Mouse (Mus musculus) erythroblast, embryonic 14.5 days (primary cell): ENCODE measurements around the gene Kcnmb4. TPM values are rescaled to one million over a fixed set of nuclear protein-coding genes. Genes with fewer than 3 reads are reported as not detected.

Source experiments
- H3K27me3 ChIP-seq: 2 replicates; pipeline ENCODE4 v1.6.1; 2012; ENCODE audit warnings: inconsistent platforms; ENCODE audit not compliant: control insufficient read depth
- H3K36me3 ChIP-seq: 2 replicates; pipeline ENCODE4 v1.6.1; 2012; ENCODE audit warnings: mild to moderate bottlenecking, inconsistent platforms; ENCODE audit not compliant: control insufficient read depth
- H3K4me1 ChIP-seq: 2 replicates; pipeline ENCODE4 v1.6.1; 2012; ENCODE audit warnings: inconsistent platforms; ENCODE audit not compliant: control insufficient read depth
- H3K4me3 ChIP-seq: replicated peaks from 2 replicates; pipeline ENCODE3; 2012; ENCODE audit warnings: moderate library complexity, mild to moderate bottlenecking, inconsistent platforms
- H3K9me3 ChIP-seq: 2 replicates; pipeline ENCODE4 v1.6.1; 2012; ENCODE audit warnings: low read length, inconsistent platforms, mixed read lengths; ENCODE audit not compliant: control insufficient read depth
- GATA1 ChIP-seq: IDR thresholded peaks from 2 replicates; pipeline ENCODE4 v1.6.1; 2012; ENCODE audit warnings: low read length, inconsistent platforms, mixed read lengths
- TAL1 ChIP-seq: IDR thresholded peaks from 3 replicates; pipeline ENCODE4 v1.6.1; 2012; ENCODE audit warnings: low read length, inconsistent platforms, mixed read lengths
- polyA plus RNA-seq: library from polyadenylated mRNA; stranded (reverse); fragments of >175 nt; gene quantifications from 2 replicates; pipeline ENCODE4 v1.2.3, GENCODE M21; 2012

Kcnmb4 gene
- polyA plus RNA-seq, 1 experiment, result not detected

GRCm38 (mm10) chr10:116418121-116418726, 55.5 kb downstream of the Kcnmb4 start:
- Histone ChIP-seq H3K9me3 (no peaks in the 10 kb centered on the region; the same call in 1 of the 2 replicates), H3K36me3 (no peaks in the 10 kb centered on the region), H3K4me1 (no peaks in the 10 kb centered on the region), H3K27me3 (no peaks in the 10 kb centered on the region), H3K4me3 (no peak overlapping the region)
- TF ChIP-seq TAL1 (no peak), GATA1 (no peak)

GRCm38 (mm10) chr10:116416726-116417125, 57.0 kb downstream of the Kcnmb4 start:
- no peaks in the 10 kb centered on the region for H3K4me1 ChIP-seq
- no peak overlapping the region for H3K4me3 ChIP-seq
- H3K9me3 ChIP-seq, result no peaks in the 10 kb centered on the region; the same call in 1 of the 2 replicates
- H3K27me3 ChIP-seq, result no peaks in the 10 kb centered on the region
- TF ChIP-seq GATA1 (no peak), TAL1 (no peak)
- H3K36me3 ChIP-seq, result no peaks in the 10 kb centered on the region

GRCm38 (mm10) chr10:116416142-116416541, 57.5 kb downstream of the Kcnmb4 start:
- no peaks in the 10 kb centered on the region for H3K27me3 ChIP-seq
- no peaks in the 10 kb centered on the region for H3K4me1 ChIP-seq
- H3K4me3 ChIP-seq, result no peak overlapping the region
- H3K36me3 ChIP-seq, result no peaks in the 10 kb centered on the region
- no peak for TF ChIP-seq TAL1
- no peak for TF ChIP-seq GATA1
- H3K9me3 ChIP-seq, result no peaks in the 10 kb centered on the region; the same call in 1 of the 2 replicates

- TF ChIP-seq TAL1 (no peak), GATA1 (no peak)
- H3K4me3 ChIP-seq, result no peak overlapping the region
- H3K36me3 ChIP-seq, result no peaks in the 10 kb centered on the region
- H3K4me1 ChIP-seq, result no peaks in the 10 kb centered on the region
- H3K27me3 ChIP-seq, result no peaks in the 10 kb centered on the region
- H3K9me3 ChIP-seq, result no peaks in the 10 kb centered on the region
These were observed 62.9 kb downstream of the Kcnmb4 start for GRCm38 (mm10) chr10:116410826-116411225.

GRCm38 (mm10) chr10:116407684-116408359, 65.9 kb downstream of the Kcnmb4 start:
- no peaks in the 10 kb centered on the region for H3K9me3 ChIP-seq
- no peaks in the 10 kb centered on the region for H3K27me3 ChIP-seq
- no peak for TF ChIP-seq TAL1
- TF ChIP-seq GATA1, result no peak
- no peak overlapping the region for H3K4me3 ChIP-seq
- H3K4me1 ChIP-seq, result no peaks in the 10 kb centered on the region
- no peaks in the 10 kb centered on the region for H3K36me3 ChIP-seq

- Histone ChIP-seq H3K4me3 (no peak overlapping the region), H3K9me3 (no peaks in the 10 kb centered on the region), H3K36me3 (no peaks in the 10 kb centered on the region), H3K4me1 (no peaks in the 10 kb centered on the region), H3K27me3 (no peaks in the 10 kb centered on the region)
- TF ChIP-seq GATA1, result no peak
- TF ChIP-seq TAL1, result no peak
These were observed 68.7 kb downstream of the Kcnmb4 start for GRCm38 (mm10) chr10:116405011-116405410.

- H3K4me3 ChIP-seq, result no peak overlapping the region
- no peak for TF ChIP-seq GATA1
- TF ChIP-seq TAL1, result no peak
- no peaks in the 10 kb centered on the region for H3K27me3 ChIP-seq
- no peaks in the 10 kb centered on the region for H3K4me1 ChIP-seq
- H3K36me3 ChIP-seq, result no peaks in the 10 kb centered on the region
- no peaks in the 10 kb centered on the region for H3K9me3 ChIP-seq
These were observed 70.0 kb downstream of the Kcnmb4 start for GRCm38 (mm10) chr10:116403679-116404078.

- TF ChIP-seq TAL1, result no peak
- no peak for TF ChIP-seq GATA1
These were observed 70.8 kb downstream of the Kcnmb4 start for GRCm38 (mm10) chr10:116402742-116403425.

GRCm38 (mm10) chr10:116397973-116398372, 75.7 kb downstream of the Kcnmb4 start:
- no peak overlapping the region for H3K4me3 ChIP-seq
- no peaks in the 10 kb centered on the region for H3K36me3 ChIP-seq
- TF ChIP-seq GATA1 (no peak), TAL1 (no peak)
- no peaks in the 10 kb centered on the region for H3K4me1 ChIP-seq
- no peaks in the 10 kb centered on the region for H3K27me3 ChIP-seq
- no peaks in the 10 kb centered on the region for H3K9me3 ChIP-seq

More at GRCm38 (mm10) chr10:116402742-116403425, 70.8 kb downstream of the Kcnmb4 start:
- Histone ChIP-seq H3K4me1 (no peaks in the 10 kb centered on the region), H3K4me3 (no peak overlapping the region), H3K27me3 (no peaks in the 10 kb centered on the region), H3K9me3 (no peaks in the 10 kb centered on the region), H3K36me3 (no peaks in the 10 kb centered on the region)
